Mouse (Mus musculus) embryonic stem cell, embryonic (primary cell): ENCODE measurements around the gene Sympk.

Source experiments
- CTCF ChIA-PET, 4 experiments: fragments of 300-600 bp in 2 of 4; fragments of 350-600 bp in 2 of 4; sonication (Branson Sonifier 250); formaldehyde crosslinking; loops; one replicate each; lab custom pipeline; 2022; ENCODE audit warnings: inconsistent platforms in 2 of 4; lab: Charles Lee
- POLR2A ChIA-PET, 4 experiments: fragments of 300-600 bp in 2 of 4; fragments of 350-600 bp in 2 of 4; sonication (Branson Sonifier 250); formaldehyde crosslinking; loops; one replicate each; lab custom pipeline; 2022; ENCODE audit warnings: antibody characterized with exemption in 4 of 4, inconsistent platforms in 1 of 4; lab: Charles Lee

Sympk gene

DNA sequence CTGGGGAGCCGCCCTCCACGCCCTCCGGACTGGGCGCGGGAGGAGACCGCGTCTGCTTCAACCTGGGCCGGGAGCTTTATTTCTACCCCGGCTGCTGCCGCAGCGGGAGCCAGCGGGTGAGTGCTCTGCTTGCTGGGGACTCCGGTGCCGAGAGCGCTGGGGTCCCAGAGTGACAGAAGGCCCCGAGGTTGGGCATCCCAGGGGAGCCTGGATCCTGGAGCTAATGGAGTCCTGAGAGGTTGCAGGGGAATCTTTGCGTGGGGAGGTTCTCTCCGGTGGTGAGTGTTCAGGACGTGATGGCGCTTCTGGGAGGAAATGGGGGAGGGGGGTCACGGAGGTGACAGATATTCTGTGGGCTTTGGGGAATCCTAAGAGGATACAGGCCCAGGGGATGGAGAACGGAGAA is 52.4 kb downstream of the Sympk start:
- CTCF ChIA-PET = interaction anchor here in 3 of 4 experiments (0.9 to 18.8 kb wide), 10 partner anchors 9 to 61 kb away, joined by 3 to 356 read pairs (median 6); partner anchors contain the start of genes Six5 (in 3 of the 3), Dmpk (in 1 of the 3) and Gm4969 (in 1 of the 3)
- POLR2A ChIA-PET = interaction anchor here in 3 of 4 experiments (0.6 to 11.3 kb wide), 10 partner anchors 10 to 99 kb away, joined by 3 to 172 read pairs (median 6); partner anchors contain the start of genes Six5 (in 3 of the 3), Dmpk (in 1 of the 3), Eml2 (in 1 of the 3) and Fbxo46 (in 1 of the 3)

DNA sequence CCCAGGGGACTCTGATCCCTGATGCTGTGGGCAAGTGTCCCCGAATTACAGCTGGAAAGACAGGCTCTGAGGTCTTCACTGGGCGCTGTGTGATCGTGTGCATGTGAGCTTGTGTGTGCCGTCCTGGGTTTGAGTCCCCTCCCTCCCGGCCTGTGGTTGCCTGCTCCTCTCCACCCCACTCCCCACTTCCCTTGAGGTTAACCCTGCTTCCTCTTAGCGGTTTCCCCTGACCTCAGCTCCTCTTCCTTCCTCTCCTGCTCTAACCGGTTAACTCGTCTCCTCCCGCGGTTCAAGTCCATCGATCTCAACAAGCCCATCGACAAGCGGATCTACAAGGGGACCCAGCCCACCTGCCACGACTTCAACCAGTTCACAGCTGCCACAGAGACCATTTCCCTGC is 53.6 kb downstream of the Sympk start:
- POLR2A ChIA-PET = interaction anchor here in 3 of 4 experiments (0.9 to 11.3 kb wide), 10 partner anchors 9 to 260 kb away, joined by 3 to 172 read pairs (median 5); partner anchors contain the start of genes Six5 (in 2 of the 3), Dmpk (in 1 of the 3), Fbxo46 (in 1 of the 3) and Mypop (in 1 of the 3)
- CTCF ChIA-PET = interaction anchor here (0.6 to 18.8 kb wide), 10 partner anchors 8 to 38 kb away, joined by 3 to 356 read pairs (median 4); partner anchors contain the start of genes Six5 (in 2 of the 4), Dmpk (in 1 of the 4) and Rsph6a (in 1 of the 4)

DNA sequence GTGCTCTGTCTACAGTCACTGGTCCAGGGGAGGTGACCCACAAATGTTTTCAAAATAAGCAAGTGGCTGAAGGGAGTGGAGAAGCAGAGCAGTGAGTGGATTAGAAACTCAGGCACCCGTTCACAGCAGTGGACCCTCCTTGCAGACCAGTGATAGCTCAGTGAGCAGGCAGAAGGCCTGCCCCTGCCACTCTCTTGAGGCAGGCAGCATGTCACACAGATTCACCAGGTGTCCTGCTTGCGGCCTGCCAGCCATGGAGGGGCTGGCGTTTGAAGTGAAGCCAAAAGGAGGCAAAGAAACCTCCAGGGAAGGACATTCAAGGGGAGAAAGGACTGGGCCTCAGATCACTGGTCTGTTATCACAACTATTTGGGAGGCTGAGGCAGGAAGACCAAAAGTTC is 54.6 kb downstream of the Sympk start:
- ChIA-PET CTCF (interaction anchor here (0.6 to 18.8 kb wide), 10 partner anchors 9 to 154 kb away, joined by 3 to 356 read pairs (median 4); partner anchors contain the start of genes Dmpk (in 1 of the 4), Rsph6a (in 1 of the 4) and Six5 (in 1 of the 4)), POLR2A (interaction anchor here in 3 of 4 experiments (1.1 to 11.3 kb wide), 6 partner anchors 10 to 40 kb away, joined by 3 to 172 read pairs (median 4); partner anchors contain the start of genes Six5 (in 2 of the 3) and Dmpk (in 1 of the 3))

DNA sequence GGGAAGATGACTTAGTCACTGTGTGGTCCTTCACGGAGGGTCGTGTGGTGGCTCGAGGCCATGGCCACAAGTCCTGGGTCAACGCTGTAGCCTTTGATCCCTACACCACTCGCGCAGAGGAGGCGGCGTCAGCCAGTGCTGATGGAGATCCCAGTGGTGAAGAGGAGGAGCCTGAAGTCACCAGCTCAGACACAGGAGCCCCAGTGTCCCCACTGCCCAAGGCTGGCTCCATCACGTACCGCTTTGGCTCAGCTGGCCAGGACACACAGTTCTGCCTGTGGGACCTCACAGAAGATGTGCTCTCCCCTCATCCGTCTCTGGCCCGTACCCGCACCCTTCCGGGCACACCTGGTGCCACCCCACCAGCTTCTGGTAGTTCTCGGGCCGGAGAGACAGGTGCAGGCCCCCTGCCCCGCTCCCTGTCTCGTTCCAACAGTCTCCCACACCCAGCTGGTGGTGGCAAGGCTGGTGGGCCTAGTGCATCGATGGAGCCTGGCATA is 56.3 kb downstream of the Sympk start:
- POLR2A ChIA-PET = interaction anchor here in 3 of 4 experiments (0.6 to 11.3 kb wide), 10 partner anchors 9 to 68 kb away, joined by 3 to 172 read pairs (median 4); partner anchors contain the start of genes Six5 (in 2 of the 3), Dmpk (in 1 of the 3) and Qpctl (in 1 of the 3)
- CTCF ChIA-PET = interaction anchor here in 3 of 4 experiments (0.5 to 18.8 kb wide), 10 partner anchors 8 to 187 kb away, joined by 3 to 356 read pairs (median 4); partner anchors contain the start of genes Dmpk (in 1 of the 3) and Six5 (in 1 of the 3)

DNA sequence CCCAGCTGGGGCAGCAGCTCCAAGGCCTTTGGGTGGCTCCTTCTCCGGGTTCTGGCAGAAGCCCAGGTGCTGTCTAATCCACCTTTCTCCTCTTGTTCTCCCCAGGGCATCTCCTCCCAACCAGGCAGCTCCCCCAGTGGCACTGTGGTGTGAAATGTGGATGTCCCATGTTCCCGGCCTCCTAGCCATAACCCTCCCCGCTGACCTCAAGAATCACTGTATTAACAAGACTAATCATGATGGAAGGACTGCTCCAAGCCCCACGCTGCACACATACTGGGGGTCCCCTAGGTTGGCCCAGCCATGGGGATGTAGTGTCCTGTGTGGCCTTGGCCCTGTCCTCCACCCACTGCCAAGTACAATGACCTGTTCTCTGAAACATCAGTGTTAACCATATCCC is 58.0 kb downstream of the Sympk start:
- ChIA-PET POLR2A (interaction anchor here in 2 of 4 experiments (1.1 to 18.1 kb wide), 4 partner anchors 5 to 10 kb away, joined by 3 to 172 read pairs (median 134); partner anchors contain the start of genes Six5 (in 2 of the 2), Dmpk (in 1 of the 2) and Dmwd (in 1 of the 2)), CTCF (interaction anchor here in 2 of 4 experiments (0.6 to 18.8 kb wide), 3 partner anchors 8 to 73 kb away, joined by 3 to 356 read pairs (median 6); partner anchors contain the start of genes Dmpk (in 1 of the 2) and Six5 (in 1 of the 2))

DNA sequence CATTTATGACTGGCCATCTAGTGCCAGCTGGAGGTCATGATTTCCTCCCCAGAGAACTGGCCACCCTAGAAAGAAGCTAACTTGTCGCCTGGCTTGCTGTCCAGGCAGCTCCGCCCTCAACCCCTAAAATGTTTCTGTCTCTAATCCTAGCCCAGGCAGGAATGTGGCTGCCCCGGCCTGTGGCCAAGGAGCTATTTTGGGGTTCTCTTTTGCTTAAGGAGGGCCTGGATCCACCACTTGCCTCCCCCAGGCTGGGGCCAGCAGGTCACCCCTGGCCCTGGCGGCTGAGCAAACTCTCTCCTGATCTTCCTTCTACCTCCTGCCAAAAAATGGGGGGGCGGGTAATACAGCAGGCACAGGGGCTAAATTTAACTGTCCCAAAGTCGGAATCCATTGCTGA is 58.9 kb downstream of the Sympk start:
- CTCF ChIA-PET = interaction anchor here in 3 of 4 experiments (0.7 to 15.2 kb wide), 7 partner anchors 10 to 316 kb away, joined by 3 to 356 read pairs (median 3); partner anchors contain the start of gene Dmwd (in 1 of the 3)
- POLR2A ChIA-PET = interaction anchor here in 3 of 4 experiments (0.6 to 18.1 kb wide), 10 partner anchors 6 to 209 kb away, joined by 3 to 172 read pairs (median 4); partner anchors contain the start of genes Six5 (in 2 of the 3), Dmwd (in 1 of the 3) and Fbxo46 (in 1 of the 3)

DNA sequence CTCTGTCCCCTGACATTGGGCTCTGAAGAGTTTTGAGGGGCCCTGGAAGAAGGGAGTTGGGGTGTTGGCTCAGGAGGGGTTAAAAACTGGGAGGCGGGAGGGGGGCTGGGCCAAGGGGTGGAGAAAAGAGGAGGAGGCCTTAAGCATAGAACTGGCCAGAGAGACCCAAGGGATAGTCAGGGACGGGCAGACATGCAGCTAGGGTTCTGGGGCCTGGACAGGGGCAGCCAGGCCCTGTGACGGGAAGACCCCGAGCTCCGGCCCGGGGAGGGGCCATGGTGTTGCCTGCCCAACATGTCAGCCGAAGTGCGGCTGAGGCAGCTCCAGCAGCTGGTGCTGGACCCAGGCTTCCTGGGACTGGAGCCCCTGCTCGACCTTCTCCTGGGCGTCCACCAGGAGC is 59.5 kb downstream of the Sympk start, which contains the start of gene Dmpk:
Gene Dmpk (plus strand): TSS at position 149 of the 400 bp plus-strand sequence.
- CTCF ChIA-PET = interaction anchor here (0.7 to 15.2 kb wide), 9 partner anchors 9 to 316 kb away, joined by 3 to 356 read pairs (median 4); partner anchors contain the start of gene Dmwd (in 1 of the 4)
- POLR2A ChIA-PET = interaction anchor here in 3 of 4 experiments (0.6 to 18.1 kb wide), 11 partner anchors 7 to 209 kb away, joined by 3 to 172 read pairs (median 4); partner anchors contain the start of genes Six5 (in 2 of the 3), Dmwd (in 1 of the 3) and Fbxo46 (in 1 of the 3)

DNA sequence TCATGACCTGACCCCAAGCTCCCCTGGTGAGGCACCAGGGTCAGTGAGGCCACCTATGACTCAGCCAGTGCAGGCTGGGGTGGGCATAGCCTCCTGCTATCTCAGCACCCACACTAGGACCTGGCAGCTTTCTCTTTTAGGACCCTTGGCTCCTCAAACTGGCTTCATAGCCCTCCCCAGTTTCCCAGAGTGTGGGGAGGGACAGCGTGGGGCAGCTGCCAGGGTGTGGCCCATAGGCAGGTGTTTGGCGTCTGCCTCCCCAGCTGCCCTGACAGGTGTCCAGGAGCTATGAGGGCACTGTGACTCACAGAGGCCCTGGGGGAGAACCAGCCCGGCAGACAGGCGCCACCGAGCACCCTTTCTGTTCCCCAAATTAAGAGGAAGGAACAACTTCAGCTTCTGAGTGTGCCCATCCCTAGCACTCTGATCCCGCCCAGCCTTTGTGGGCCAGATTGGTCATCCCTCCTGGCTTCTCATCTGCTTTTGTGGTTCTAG is 60.1 kb downstream of the Sympk start:
- CTCF ChIA-PET = interaction anchor here (0.9 to 15.2 kb wide), 11 partner anchors 9 to 80 kb away, joined by 3 to 356 read pairs (median 5); partner anchors contain the start of genes Dmwd (in 1 of the 4) and Fbxo46 (in 1 of the 4)
- POLR2A ChIA-PET = interaction anchor here in 3 of 4 experiments (0.7 to 18.1 kb wide), 10 partner anchors 7 to 81 kb away, joined by 3 to 172 read pairs (median 4); partner anchors contain the start of genes Six5 (in 2 of the 3), Dmwd (in 1 of the 3) and Fbxo46 (in 1 of the 3)

DNA sequence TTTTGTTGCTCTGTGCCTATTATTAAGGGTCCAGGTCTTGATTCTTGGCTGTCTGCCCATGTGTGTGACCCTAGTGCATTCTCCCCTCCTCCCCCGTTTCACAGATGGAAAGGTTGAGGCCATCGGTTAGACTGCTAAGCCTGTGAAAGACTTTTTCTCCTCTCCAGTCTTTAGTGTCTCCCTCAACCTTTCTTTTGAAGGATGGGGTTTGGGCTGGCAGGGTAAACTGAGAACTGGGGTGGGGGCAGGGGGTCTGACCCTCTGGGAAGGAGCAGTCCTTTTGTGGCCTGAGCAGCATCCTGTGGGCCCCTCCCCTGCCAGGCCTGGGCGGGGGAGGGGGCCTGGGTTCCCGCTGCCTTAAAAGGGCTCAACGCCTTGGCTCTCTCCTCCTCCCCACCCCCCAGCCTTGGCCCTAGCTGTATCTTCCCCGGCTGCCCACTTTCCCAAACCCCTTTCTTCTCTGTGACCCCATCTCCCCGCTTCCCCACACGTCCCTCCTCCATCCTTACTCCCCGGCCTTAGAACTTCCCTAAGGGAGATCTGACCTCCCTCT is 60.8 kb downstream of the Sympk start:
- POLR2A ChIA-PET = interaction anchor here in 3 of 4 experiments (0.5 to 18.1 kb wide), 11 partner anchors 7 to 82 kb away, joined by 3 to 172 read pairs (median 3); partner anchors contain the start of genes Dmwd (in 2 of the 3), Six5 (in 2 of the 3) and Rsph6a (in 1 of the 3)
- CTCF ChIA-PET = interaction anchor here (0.6 to 15.2 kb wide), 11 partner anchors 8 to 193 kb away, joined by 3 to 356 read pairs (median 5); partner anchors contain the start of genes Dmwd (in 1 of the 4) and Fbxo46 (in 1 of the 4)

DNA sequence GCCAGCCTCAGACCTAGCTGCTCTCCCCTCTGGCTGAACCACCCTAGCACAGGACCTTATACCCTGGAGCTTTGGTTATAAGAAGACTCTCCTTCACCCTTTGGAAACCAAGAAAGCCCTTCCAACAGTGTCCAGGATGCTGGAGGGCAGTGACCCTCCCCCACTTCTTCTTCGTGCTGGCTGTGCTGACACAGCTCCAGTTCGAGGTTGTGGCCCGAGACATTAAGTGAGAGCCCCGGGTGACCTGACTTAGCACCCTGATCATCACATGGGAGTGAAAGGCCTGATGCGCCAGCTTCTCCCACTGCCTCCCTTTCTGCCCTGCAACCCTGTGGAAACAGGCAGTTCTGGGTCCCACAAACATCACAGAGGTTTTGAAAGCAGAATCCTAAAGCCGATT is 61.3 kb downstream of the Sympk start:
- CTCF ChIA-PET = interaction anchor here in 3 of 4 experiments (0.6 to 15.2 kb wide), 14 partner anchors 8 to 432 kb away, joined by 3 to 356 read pairs (median 4); partner anchors contain the start of genes Dmwd (in 1 of the 3), Fbxo46 (in 1 of the 3), Mypop (in 1 of the 3) and Nkpd1 (in 1 of the 3)
- POLR2A ChIA-PET = interaction anchor here in 3 of 4 experiments (0.5 to 18.1 kb wide), 15 partner anchors 7 to 143 kb away, joined by 3 to 172 read pairs (median 4); partner anchors contain the start of genes Dmwd (in 2 of the 3), Six5 (in 2 of the 3), Fbxo46 (in 1 of the 3) and Mypop (in 1 of the 3)

DNA sequence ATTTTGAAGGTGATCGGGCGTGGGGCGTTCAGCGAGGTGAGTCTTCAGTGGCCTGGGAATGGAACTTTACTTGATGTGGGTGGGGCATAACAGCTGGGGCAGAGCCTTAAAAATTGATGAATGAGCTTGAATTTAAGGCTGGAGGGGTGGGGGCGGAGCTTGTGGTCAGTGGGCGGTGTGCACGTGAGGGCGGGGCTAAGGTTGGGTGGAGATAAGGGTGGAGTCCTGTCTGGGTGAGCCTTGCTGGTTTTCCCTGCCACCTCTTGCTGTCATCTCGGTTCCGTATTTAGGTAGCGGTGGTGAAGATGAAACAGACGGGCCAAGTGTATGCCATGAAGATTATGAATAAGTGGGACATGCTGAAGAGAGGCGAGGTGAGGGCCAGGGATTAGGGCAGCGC is 61.9 kb downstream of the Sympk start:
- ChIA-PET CTCF (interaction anchor here in 3 of 4 experiments (0.6 to 15.2 kb wide), 14 partner anchors 8 to 432 kb away, joined by 3 to 356 read pairs (median 4); partner anchors contain the start of genes Dmwd (in 1 of the 3), Mypop (in 1 of the 3), Nkpd1 (in 1 of the 3) and Rsph6a (in 1 of the 3)), POLR2A (interaction anchor here in 3 of 4 experiments (0.5 to 18.1 kb wide), 18 partner anchors 7 to 182 kb away, joined by 3 to 172 read pairs (median 4); partner anchors contain the start of genes Dmwd (in 2 of the 3), Six5 (in 2 of the 3), Fbxo46 (in 1 of the 3) and Mypop (in 1 of the 3))

DNA sequence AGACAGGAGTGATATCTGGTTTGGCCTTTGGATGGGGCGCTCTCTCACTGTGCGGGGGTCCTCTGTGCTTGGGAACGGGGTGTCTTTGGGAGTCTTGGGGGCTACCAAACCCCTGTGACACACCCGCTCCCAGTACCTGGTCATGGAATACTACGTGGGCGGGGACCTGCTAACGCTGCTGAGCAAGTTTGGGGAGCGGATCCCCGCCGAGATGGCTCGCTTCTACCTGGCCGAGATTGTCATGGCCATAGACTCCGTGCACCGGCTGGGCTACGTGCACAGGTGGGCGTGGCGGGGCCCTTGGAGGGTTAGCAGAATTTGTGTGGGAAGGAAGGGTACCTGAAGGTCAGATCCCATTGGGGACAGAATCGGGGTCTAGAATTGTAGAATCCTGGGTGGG is 62.6 kb downstream of the Sympk start:
- ChIA-PET POLR2A (interaction anchor here in 2 of 4 experiments (0.6 to 18.1 kb wide), 11 partner anchors 10 to 183 kb away, joined by 3 to 172 read pairs (median 4); partner anchors contain the start of genes Dmwd (in 2 of the 2), Fbxo46 (in 1 of the 2) and Rsph6a (in 1 of the 2)), CTCF (interaction anchor here in 3 of 4 experiments (0.9 to 15.2 kb wide), 5 partner anchors 14 to 77 kb away, joined by 3 to 356 read pairs (median 6); partner anchors contain the start of gene Dmwd (in 1 of the 3))

DNA sequence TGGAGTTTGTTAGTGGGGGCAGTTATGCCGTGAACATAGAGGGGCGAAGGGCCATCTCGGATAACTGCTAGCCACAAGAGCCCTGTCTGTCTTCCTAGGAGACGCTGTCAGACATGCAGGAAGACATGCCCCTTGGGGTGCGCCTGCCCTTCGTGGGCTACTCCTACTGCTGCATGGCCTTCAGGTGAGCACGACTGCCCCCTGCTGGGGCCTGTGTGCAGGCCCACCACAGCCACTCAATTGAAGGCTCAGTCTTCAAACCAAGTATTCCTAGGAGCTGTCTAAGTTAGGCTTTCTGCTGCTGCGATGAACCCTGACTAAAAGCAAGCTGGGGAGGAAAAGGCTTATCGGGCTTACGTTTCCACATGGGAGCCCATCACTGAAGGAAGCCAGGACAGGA is 64.6 kb downstream of the Sympk start:
- ChIA-PET POLR2A (interaction anchor here in 3 of 4 experiments (0.6 to 18.1 kb wide), 13 partner anchors 8 to 152 kb away, joined by 3 to 172 read pairs (median 3); partner anchors contain the start of genes Dmwd (in 2 of the 3), Fbxo46 (in 1 of the 3) and Rsph6a (in 1 of the 3)), CTCF (interaction anchor here (0.5 to 15.2 kb wide), 38 partner anchors 8 to 212 kb away, joined by 3 to 356 read pairs (median 4); partner anchors contain the start of genes Rsph6a (in 3 of the 4), Dmwd (in 2 of the 4), Fbxo46 (in 1 of the 4) and Gm4969 (in 1 of the 4))

DNA sequence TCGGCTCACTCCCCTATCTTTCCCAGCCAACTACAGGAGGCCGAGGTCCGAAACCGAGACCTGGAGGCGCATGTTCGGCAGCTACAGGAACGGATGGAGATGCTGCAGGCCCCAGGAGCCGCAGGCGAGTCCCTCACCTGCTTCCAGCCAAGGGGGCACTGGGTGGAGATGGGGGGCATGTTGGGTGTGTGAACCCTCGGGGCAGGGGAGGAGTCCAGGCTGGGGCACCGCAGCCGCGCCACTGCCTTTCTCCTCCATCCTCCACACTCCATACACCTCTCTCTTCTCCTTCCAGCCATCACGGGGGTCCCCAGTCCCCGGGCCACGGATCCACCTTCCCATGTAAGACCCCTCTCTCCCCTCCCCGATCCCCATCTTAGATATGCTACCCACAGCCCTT is 67.7 kb downstream of the Sympk start:
- ChIA-PET POLR2A (interaction anchor here (0.7 to 18.1 kb wide), 35 partner anchors 8 to 217 kb away, joined by 3 to 172 read pairs (median 5); partner anchors contain the start of genes Rsph6a (in 3 of the 4), Dmpk (in 2 of the 4), Dmwd (in 2 of the 4) and Fbxo46 (in 2 of the 4)), CTCF (interaction anchor here (0.9 to 15.2 kb wide), 40 partner anchors 8 to 386 kb away, joined by 3 to 356 read pairs (median 6); partner anchors contain the start of genes Dmwd (in 3 of the 4), Dmpk (in 2 of the 4), Rsph6a (in 2 of the 4) and Eml2 (in 1 of the 4))
